Mouse (Mus musculus): ENCODE measurements around the gene St6galnac6. TPM values are rescaled to one million over a fixed set of nuclear protein-coding genes. Genes with fewer than 3 reads are reported as not detected.
A peak's percentile ranks its signal among the peaks of the same experiment; 100 is the strongest.

Gene St6galnac6
- polyA plus RNA-seq, 1 experiment from 2014 or later, result 29.9 TPM

DNA sequence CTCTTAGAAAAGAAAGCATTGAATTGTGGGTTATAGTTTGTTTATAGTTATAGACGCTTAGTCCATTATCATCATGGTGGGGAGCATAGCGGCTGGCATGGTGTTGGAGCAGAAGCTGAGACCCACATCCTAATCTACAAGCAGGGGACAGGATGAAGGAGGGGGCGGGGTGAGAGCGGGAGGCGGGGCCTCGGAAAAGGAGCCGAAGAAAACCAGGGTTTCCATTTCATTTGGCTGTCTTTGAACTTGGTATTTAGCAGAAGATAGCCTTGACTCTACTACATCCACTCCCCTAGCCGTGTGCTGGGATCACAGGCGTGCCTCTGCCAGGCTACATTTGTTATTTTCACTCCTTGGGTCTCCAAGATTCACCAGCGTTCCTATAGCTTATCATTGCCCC, 5.1 kb downstream of the St6galnac6 start:
- Histone ChIP-seq H3K4me3 (no peak overlapping the region), H3K36me3 (no peaks in the 10 kb centered on the region), H3K9ac (no peak overlapping the region), H3K4me1 (peaks cover 45% of the 10 kb centered on the region), H3K9me3 (no peaks in the 10 kb centered on the region), H3K27me3 (no peaks in the 10 kb centered on the region), H3K27ac (no peak overlapping the region), H3K4me2 (no peak overlapping the region)
- no peak for ATAC-seq (ENCODE audit: insufficient number of reproducible peaks, insufficient read depth, low FRiP score, low TSS enrichment, low read depth)
- 48% methylated on average over 10 of the region's 10 CpGs for WGBS

- H3K4me2 ChIP-seq, result peak overlapping the region; percentile 85
- peak overlapping the region; percentile 80 for H3K27ac ChIP-seq
- H3K9me3 ChIP-seq, result no peaks in the 10 kb centered on the region
- WGBS, result 12% methylated on average over 50 of the region's 55 CpGs
- peaks cover 56% of the 10 kb centered on the region for H3K4me1 ChIP-seq
- H3K27me3 ChIP-seq, result no peaks in the 10 kb centered on the region
- H3K4me3 ChIP-seq, result peak overlapping the region; percentile 74
- ATAC-seq (ENCODE audit: insufficient number of reproducible peaks, insufficient read depth, low FRiP score, low TSS enrichment, low read depth), result peak; percentile 66
- H3K9ac ChIP-seq, result peak overlapping the region; percentile 85
- no peaks in the 10 kb centered on the region for H3K36me3 ChIP-seq
Observed at GRCm38 (mm10) chr2:32606161-32607142, 6.9 kb downstream of the St6galnac6 start.

DNA sequence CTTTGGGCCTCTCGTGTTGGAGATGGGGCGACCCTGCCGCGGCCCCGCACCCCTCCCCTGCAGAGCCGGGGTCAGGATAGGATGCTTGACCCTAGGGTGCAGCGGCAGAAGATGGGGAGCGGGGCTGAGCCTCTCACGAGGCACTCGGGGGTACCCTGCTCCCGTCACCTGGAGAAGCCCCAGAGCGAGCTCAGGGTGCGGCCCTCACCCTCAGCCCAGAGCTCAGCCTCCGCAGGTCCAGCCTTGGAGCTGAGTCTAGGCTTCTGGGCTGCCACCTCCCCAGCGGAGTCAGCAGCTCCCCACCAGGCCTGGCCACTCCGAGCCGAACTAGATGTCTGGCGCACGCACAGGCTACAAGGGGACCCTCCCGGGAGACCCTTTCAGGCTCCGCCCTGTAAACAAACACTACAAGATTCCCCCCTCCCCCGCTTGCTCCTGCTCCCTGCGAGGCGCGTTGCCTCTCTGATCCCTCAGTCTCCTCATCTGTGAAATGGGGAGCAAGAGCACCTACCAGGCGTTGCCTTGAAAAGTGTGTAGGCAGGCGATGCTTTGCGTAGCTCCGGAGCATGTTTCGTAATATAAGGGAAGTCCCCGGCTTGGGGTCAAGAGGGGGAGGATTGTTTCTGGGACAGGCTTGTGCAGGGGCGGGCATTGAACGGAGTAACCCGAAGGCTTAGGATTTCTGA, 7.9 kb downstream of the St6galnac6 start:
- WGBS, result 5% methylated on average over 33 of the region's 34 CpGs

GRCm38 (mm10) chr2:32608141-32608777, 8.8 kb downstream of the St6galnac6 start:
- ATAC-seq (ENCODE audit: insufficient number of reproducible peaks, insufficient read depth, low FRiP score, low TSS enrichment, low read depth), result peak; percentile 75
- peak overlapping the region; percentile 74 for H3K4me3 ChIP-seq
- H3K4me2 ChIP-seq, result peak overlapping the region; percentile 85
- peak overlapping the region; percentile 85; the same call in 1 of the 2 replicates for H3K9ac ChIP-seq
- no peaks in the 10 kb centered on the region for H3K9me3 ChIP-seq
- peaks cover 14% of the 10 kb centered on the region for H3K36me3 ChIP-seq
- peaks cover 44% of the 10 kb centered on the region for H3K4me1 ChIP-seq
- WGBS, result 7% methylated on average over 25 of the region's 25 CpGs
- H3K27ac ChIP-seq, result peak overlapping the region; percentile 80
- H3K27me3 ChIP-seq, result no peaks in the 10 kb centered on the region

More for the DNA sequence above, 7.9 kb downstream of the St6galnac6 start:
- Histone ChIP-seq H3K4me2 (peak overlapping the region; percentile 85), H3K36me3 (peaks cover 5% of the 10 kb centered on the region), H3K4me1 (peaks cover 46% of the 10 kb centered on the region), H3K9ac (peak overlapping the region; percentile 85), H3K9me3 (no peaks in the 10 kb centered on the region), H3K27ac (peak overlapping the region; percentile 80), H3K4me3 (peak overlapping the region; percentile 74), H3K27me3 (no peaks in the 10 kb centered on the region)
- ATAC-seq (ENCODE audit: insufficient number of reproducible peaks, insufficient read depth, low FRiP score, low TSS enrichment, low read depth), result 0 out of 2 replicates have a peak, but pooled peaks have one; percentile 26

DNA sequence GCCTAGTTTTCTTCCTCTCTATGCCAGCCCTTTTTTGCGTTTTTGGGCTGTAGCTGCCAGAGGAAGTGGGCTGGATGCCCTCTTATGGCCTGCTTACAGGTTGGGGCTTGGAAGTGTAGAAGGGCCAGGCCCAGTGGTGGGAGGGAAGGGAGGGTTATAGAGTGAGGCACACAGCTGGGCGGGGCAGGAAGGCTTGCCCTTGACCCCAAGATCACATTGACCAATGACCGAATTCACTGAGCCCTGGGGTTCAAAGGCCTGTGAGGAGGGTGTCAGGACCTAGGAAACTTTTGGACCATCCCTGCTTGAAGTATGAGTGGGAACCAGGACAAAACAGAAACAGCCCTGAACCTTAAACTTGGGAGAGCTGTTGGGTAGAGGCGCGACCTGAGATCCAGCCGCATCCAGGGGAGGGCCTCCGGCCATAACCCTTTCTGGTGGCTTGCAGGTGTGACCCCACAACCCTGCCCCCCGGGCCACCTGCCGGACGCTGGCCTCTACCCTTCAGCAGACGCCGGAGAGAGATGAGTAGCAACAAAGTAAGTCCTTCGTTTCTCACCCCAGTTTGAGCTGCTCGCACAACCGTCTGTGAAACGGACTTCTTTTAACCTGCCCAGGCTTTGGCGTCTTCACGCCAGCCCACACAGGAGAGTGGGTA, 9.4 kb downstream of the St6galnac6 start:
- ATAC-seq (ENCODE audit: insufficient number of reproducible peaks, insufficient read depth, low FRiP score, low TSS enrichment, low read depth), result no peak

DNA sequence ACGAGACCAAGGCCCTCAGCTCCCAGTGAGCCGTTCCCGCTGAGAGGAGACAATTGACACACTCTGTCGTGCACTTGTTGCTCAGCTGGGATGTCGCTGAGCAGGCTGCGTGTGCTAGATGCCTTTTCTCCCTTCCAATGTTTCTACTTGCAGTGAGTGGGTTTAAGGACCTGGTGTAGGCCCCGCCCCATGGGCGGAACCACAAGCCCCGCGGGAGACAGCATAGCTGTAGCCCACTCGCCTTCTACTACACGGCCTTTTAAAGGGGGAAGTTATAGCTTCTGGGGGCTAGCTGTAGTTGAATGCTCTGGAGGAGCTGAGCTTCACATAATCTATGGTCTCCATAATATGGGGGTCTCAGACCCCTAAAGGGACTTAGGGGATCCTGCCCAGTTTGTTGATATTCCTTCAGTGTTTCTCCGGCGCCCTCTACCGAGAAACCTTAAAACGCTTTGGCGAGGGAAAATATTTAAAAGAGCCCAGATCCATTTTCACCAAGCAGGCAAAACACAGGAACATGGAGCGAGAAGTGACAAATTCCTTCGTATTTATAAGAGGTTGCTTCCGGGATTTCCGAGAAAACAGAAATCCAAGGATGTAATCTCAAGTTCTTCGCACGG, 11.2 kb downstream of the St6galnac6 start:
- Histone ChIP-seq H3K9ac (peak overlapping the region; percentile 22; the same call in 1 of the 2 replicates), H3K27ac (peak overlapping the region; percentile 66)
- WGBS, result 15% methylated on average over 23 of the region's 23 CpGs

More for the DNA sequence above, 9.4 kb downstream of the St6galnac6 start:
- Histone ChIP-seq H3K36me3 (peaks cover 18% of the 10 kb centered on the region), H3K4me2 (peak overlapping the region; percentile 85), H3K4me3 (peak overlapping the region; percentile 74), H3K9ac (0 out of 2 replicates have a peak overlapping the region, but pooled peaks have one; percentile 49), H3K9me3 (no peaks in the 10 kb centered on the region), H3K4me1 (peaks cover 44% of the 10 kb centered on the region), H3K27ac (peak overlapping the region; percentile 80), H3K27me3 (no peaks in the 10 kb centered on the region)
- 38% methylated on average over 18 of the region's 18 CpGs for WGBS

GRCm38 (mm10) chr2:32612274-32612673, 12.8 kb downstream of the St6galnac6 start:
- ATAC-seq (ENCODE audit: insufficient number of reproducible peaks, insufficient read depth, low FRiP score, low TSS enrichment, low read depth), result no peak
- Histone ChIP-seq H3K4me2 (no peak overlapping the region), H3K36me3 (peaks cover 43% of the 10 kb centered on the region), H3K9me3 (no peaks in the 10 kb centered on the region), H3K9ac (peak overlapping the region; percentile 27; the same call in 1 of the 2 replicates), H3K4me1 (peaks cover 39% of the 10 kb centered on the region), H3K27me3 (no peaks in the 10 kb centered on the region), H3K4me3 (no peak overlapping the region), H3K27ac (no peak overlapping the region)
- 69% methylated on average over 26 of the region's 26 CpGs for WGBS

More for the DNA sequence above, 11.2 kb downstream of the St6galnac6 start:
- H3K4me3 ChIP-seq, result peak overlapping the region; percentile 40
- H3K4me1 ChIP-seq, result peaks cover 44% of the 10 kb centered on the region
- H3K9me3 ChIP-seq, result no peaks in the 10 kb centered on the region
- H3K4me2 ChIP-seq, result peak overlapping the region; percentile 58
- peaks cover 32% of the 10 kb centered on the region for H3K36me3 ChIP-seq
- H3K27me3 ChIP-seq, result no peaks in the 10 kb centered on the region
- no peak for ATAC-seq (ENCODE audit: insufficient number of reproducible peaks, insufficient read depth, low FRiP score, low TSS enrichment, low read depth)

GRCm38 (mm10) chr2:32617109-32617508, 17.6 kb downstream of the St6galnac6 start:
- H3K4me2 ChIP-seq, result no peak overlapping the region
- WGBS, result 98% methylated on average over 1 of the region's 1 CpGs
- H3K36me3 ChIP-seq, result peaks cover 63% of the 10 kb centered on the region
- no peaks in the 10 kb centered on the region for H3K27me3 ChIP-seq
- H3K9ac ChIP-seq, result no peak overlapping the region
- ATAC-seq (ENCODE audit: insufficient number of reproducible peaks, insufficient read depth, low FRiP score, low TSS enrichment, low read depth), result no peak
- H3K4me1 ChIP-seq, result peaks cover 34% of the 10 kb centered on the region
- H3K27ac ChIP-seq, result no peak overlapping the region
- H3K4me3 ChIP-seq, result no peak overlapping the region
- no peaks in the 10 kb centered on the region for H3K9me3 ChIP-seq

DNA sequence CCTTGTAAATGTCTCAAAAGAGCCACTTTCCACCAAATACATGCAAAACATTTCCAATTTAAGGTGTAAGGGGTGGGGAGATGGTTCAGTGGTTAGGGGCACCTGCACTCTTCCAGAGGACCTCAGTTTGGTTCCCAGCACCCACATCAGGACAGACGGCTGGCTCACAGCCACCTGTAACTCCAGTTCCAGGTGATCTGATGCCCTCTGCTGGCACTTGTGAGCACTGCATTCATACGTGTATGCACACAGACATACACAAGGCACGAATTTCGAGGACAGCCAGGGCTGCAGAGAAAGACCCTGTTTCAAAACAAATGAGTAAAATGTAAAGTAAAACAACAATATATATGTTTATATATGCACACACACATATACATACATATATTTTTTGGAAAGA, 18.1 kb downstream of the St6galnac6 start:
- peaks cover 59% of the 10 kb centered on the region for H3K36me3 ChIP-seq
- no peak for ATAC-seq (ENCODE audit: insufficient number of reproducible peaks, insufficient read depth, low FRiP score, low TSS enrichment, low read depth)

GRCm38 (mm10) chr2:32618051-32618450, 18.5 kb downstream of the St6galnac6 start:
- H3K27me3 ChIP-seq, result no peaks in the 10 kb centered on the region
- H3K36me3 ChIP-seq, result peaks cover 54% of the 10 kb centered on the region
- no peak overlapping the region for H3K9ac ChIP-seq
- no peak overlapping the region for H3K4me3 ChIP-seq
- no peak overlapping the region for H3K4me2 ChIP-seq
- no peaks in the 10 kb centered on the region for H3K9me3 ChIP-seq
- H3K27ac ChIP-seq, result no peak overlapping the region
- H3K4me1 ChIP-seq, result peaks cover 34% of the 10 kb centered on the region
- ATAC-seq (ENCODE audit: insufficient number of reproducible peaks, insufficient read depth, low FRiP score, low TSS enrichment, low read depth), result no peak
- WGBS, result 70% methylated on average over 9 of the region's 9 CpGs

More for the DNA sequence above, 18.1 kb downstream of the St6galnac6 start:
- 92% methylated on average over 4 of the region's 4 CpGs for WGBS
- Histone ChIP-seq H3K4me2 (no peak overlapping the region), H3K27me3 (no peaks in the 10 kb centered on the region), H3K27ac (no peak overlapping the region), H3K9ac (no peak overlapping the region), H3K9me3 (no peaks in the 10 kb centered on the region), H3K4me3 (no peak overlapping the region), H3K4me1 (peaks cover 34% of the 10 kb centered on the region)
